Mouse (Mus musculus): ENCODE results near the gene Card6.

DNA sequence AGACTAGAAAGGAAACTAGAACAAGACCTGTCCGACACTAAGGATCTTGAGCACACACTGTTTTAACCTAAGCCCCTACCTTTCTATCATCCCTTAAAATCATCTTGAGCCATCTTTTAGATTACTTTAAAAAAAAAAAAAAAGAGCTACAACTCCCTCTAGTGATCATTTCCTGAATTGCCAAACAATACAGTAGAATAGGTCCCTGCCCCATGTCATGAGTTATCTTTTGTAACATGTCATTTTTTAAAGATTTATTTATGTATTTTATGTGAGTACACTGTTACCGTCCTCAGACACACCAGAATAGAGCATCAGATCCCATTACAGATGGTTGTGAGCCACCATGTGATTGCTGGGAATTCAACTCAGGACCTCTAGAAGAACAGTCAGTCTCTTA lies 2.0 kb downstream of the Card6 start:
- TF ChIP-seq CTCF (IDR thresholded peaks at IDR 0.05; ENCODE audit: extremely low read depth, insufficient read length, insufficient replicate concordance, low read depth, low read length): no peak
- no peak for TF ChIP-seq POLR2A (IDR thresholded peaks at IDR 0.05; ENCODE audit: low read depth, low read length)
